Mouse (Mus musculus) heart, embryonic 16.5 days (tissue): Measurements from ENCODE around the gene Lingo1. TPM values are rescaled to one million over a fixed set of nuclear protein-coding genes. Genes with fewer than 3 reads are reported as not detected.

Experiments
- ATAC-seq: fragments of 200-750 bp; cut with Nextera tagmentation; replicated peaks from 2 replicates; pipeline ENCODE4 v1.8.0; 2017; ENCODE audit warnings: moderate number of reproducible peaks; ENCODE audit not compliant: insufficient read depth, low FRiP score; ENCODE audit errors: extremely low read depth
- H3K27ac ChIP-seq: fragments of 300-500 bp; sonication (generic); 2 replicates; pipeline ENCODE4 v1.5.1; 2014; ENCODE audit warnings: mild to moderate bottlenecking, low read length, control low read depth, moderate library complexity
- H3K27me3 ChIP-seq: fragments of 300-500 bp; sonication (generic); 2 replicates; pipeline ENCODE4 v1.6.1; 2014; ENCODE audit warnings: low read length, mixed read lengths; ENCODE audit not compliant: control insufficient read depth, insufficient read depth
- H3K36me3 ChIP-seq: fragments of 300-500 bp; sonication (generic); 2 replicates; pipeline ENCODE4 v1.6.1; 2014; ENCODE audit not compliant: control insufficient read depth, insufficient read depth
- H3K4me1 ChIP-seq: fragments of 300-500 bp; sonication (generic); 2 replicates; pipeline ENCODE4 v1.6.1; 2014; ENCODE audit warnings: low read length, mixed read lengths; ENCODE audit not compliant: control insufficient read depth, insufficient read depth
- H3K4me2 ChIP-seq: fragments of 300-500 bp; sonication (generic); 2 replicates; pipeline ENCODE4 v1.6.1; 2014; ENCODE audit warnings: low read depth, mild to moderate bottlenecking, control low read depth, low read length
- H3K4me3 ChIP-seq: fragments of 300-500 bp; sonication (generic); 2 replicates; pipeline ENCODE4 v1.5.1; 2014; ENCODE audit warnings: mild to moderate bottlenecking, control low read depth, low read length
- H3K9ac ChIP-seq: fragments of 300-500 bp; sonication (generic); 2 replicates; pipeline ENCODE4 v1.6.1; 2014; ENCODE audit warnings: low read length, control low read depth
- H3K9me3 ChIP-seq: fragments of 300-500 bp; sonication (generic); replicated peaks from 2 replicates; pipeline ENCODE4 v1.6.1; 2016; ENCODE audit warnings: low read length; ENCODE audit not compliant: control insufficient read depth
- WGBS: fragments of 180-500 bp; shearing (Covaris S2); extraction: QIAGEN DNeasy Blood & Tissue Kit; methylation state at CpG from one replicate; pipeline ENCODE4 v1.1.7; 2014; 5-methylcytosine and 5-hydroxymethylcytosine counted together
- polyA plus RNA-seq: library from polyadenylated mRNA; unstranded; fragments of >200 nt; fragmentation: Nextera tagmentation; extraction: Ambion mirVana; gene quantifications from 2 replicates; pipeline ENCODE4 v1.2.1, GENCODE M21; 2015

The Lingo1 gene
- polyA plus RNA-seq, 1 experiment from 2014 or later, result 1.8 TPM

DNA sequence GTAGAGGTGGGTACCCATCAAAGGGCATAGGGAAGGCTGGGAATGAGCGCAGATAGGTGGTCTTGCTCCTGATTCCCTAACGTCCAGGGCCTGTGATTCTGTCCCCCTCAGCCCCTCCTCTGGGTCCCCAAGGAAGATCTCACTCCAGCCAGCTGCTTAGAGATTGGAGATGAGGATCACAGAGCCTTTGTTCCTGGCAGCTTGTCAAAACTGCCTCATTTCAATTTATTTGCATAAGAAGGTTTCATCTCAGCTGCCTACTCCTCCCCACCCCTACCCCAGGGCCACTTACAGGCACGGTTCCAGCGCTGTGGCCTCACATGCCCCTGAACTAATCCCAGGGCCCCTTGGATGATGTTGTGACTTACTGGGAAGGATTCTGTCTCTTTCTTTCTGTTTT, 33.9 kb upstream of the Lingo1 start:
- peaks cover 23% of the 10 kb centered on the region for H3K4me1 ChIP-seq
- H3K4me2 ChIP-seq, result no peak overlapping the region
- H3K27ac ChIP-seq, result no peak overlapping the region
- H3K27me3 ChIP-seq, result peaks cover 14% of the 10 kb centered on the region
- H3K4me3 ChIP-seq, result no peak overlapping the region
- H3K9me3 ChIP-seq, result no peaks in the 10 kb centered on the region
- H3K36me3 ChIP-seq, result no peaks in the 10 kb centered on the region
- ATAC-seq, result no peak
- no peak overlapping the region for H3K9ac ChIP-seq
- WGBS, result 48% methylated on average over 4 of the region's 4 CpGs

DNA sequence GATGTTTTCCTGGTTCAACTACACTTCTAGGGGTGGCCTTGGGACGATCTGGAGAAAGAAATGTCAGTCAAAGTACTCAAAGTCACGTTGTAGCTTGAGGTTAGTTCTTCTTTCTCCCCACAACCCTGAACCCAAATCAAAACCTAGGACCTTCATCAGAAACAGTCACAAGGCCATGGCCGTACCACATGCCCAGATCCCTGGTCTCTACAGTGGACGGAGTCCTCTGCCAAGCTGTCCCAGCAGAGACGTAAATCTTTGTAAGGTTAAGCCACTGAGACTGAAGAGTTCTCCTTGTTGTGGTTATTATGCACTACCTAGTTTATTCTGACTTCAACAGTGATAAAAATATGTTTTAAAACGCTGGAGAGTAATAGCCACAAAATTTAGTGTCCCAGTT, 32.6 kb upstream of the Lingo1 start:
- H3K9ac ChIP-seq, result no peak overlapping the region
- WGBS, result 82% methylated on average over 6 of the region's 6 CpGs
- no peaks in the 10 kb centered on the region for H3K36me3 ChIP-seq
- H3K9me3 ChIP-seq, result no peaks in the 10 kb centered on the region
- no peak overlapping the region for H3K4me3 ChIP-seq
- H3K27me3 ChIP-seq, result peaks cover 17% of the 10 kb centered on the region
- ATAC-seq, result no peak
- H3K4me1 ChIP-seq, result peaks cover 18% of the 10 kb centered on the region
- H3K4me2 ChIP-seq, result no peak overlapping the region
- H3K27ac ChIP-seq, result no peak overlapping the region

DNA sequence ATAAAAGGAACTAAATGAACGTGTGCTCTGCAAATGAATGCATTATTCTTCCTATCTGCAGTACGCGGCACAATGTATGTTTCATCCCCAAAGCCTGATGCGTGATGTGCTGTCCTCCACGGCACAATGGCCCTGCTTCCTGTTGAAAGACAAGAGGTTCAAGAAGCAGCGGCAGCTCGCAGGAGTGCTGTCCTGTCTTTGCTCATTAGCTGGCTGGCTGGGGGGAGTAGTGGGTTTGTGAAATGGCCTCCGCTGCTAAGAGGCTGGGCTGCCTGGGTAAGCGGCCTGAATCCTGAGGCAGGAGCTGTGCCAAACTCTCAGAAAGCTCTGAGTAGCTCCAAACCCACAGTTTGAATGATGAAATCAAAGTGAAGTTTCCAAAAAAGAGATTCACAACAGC, 31.9 kb upstream of the Lingo1 start:
- Histone ChIP-seq H3K9me3 (no peaks in the 10 kb centered on the region), H3K27me3 (peaks cover 17% of the 10 kb centered on the region), H3K36me3 (no peaks in the 10 kb centered on the region), H3K4me1 (peaks cover 13% of the 10 kb centered on the region), H3K27ac (no peak overlapping the region), H3K4me3 (no peak overlapping the region), H3K9ac (no peak overlapping the region), H3K4me2 (no peak overlapping the region)
- 30% methylated on average over 9 of the region's 9 CpGs for WGBS
- no peak for ATAC-seq

DNA sequence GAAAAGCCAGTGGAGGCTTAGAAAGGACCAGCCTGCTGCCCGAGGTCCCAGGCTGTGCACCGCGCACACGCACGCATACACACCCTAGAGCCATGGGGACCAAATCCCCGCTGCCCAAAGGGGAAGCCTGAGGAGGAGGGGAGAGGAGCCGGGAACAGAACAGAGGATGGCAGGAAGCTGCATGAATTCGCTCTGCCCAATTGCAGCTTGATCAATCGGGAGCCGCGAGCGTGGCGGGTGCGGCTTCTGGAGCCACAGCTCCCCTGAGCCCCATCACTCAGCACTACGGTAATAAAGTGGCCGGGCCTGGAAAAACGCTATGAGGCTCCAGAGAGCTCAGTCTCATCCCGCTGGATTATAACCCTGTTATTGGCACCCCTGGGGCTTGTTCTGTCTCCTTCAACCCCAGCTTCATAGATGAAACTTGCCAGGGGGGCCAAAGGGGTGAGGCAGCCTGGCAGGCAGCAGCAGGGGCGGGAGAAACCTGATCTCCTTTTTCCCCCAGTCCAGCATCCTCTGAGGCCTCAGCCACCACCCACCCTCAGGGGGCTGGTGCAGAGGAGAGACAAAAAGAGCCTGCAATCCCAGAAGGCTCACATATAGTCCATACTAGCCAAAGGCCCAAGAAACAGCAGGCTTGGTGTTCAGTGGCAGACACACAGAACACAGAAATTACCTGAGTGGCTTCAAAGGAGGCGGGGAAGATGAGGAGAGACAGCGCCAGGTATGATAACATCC, 29.4 kb upstream of the Lingo1 start:
- 20% methylated on average over 21 of the region's 21 CpGs for WGBS
- H3K4me3 ChIP-seq, result peak overlapping the region; percentile 18
- peak overlapping the region; percentile 21; the same call in 1 of the 2 replicates for H3K9ac ChIP-seq
- no peak for ATAC-seq
- H3K27me3 ChIP-seq, result peaks cover 17% of the 10 kb centered on the region
- H3K4me2 ChIP-seq, result peak overlapping the region; percentile 42
- H3K27ac ChIP-seq, result no peak overlapping the region
- H3K9me3 ChIP-seq, result no peaks in the 10 kb centered on the region
- peaks cover 3% of the 10 kb centered on the region for H3K4me1 ChIP-seq
- no peaks in the 10 kb centered on the region for H3K36me3 ChIP-seq

DNA sequence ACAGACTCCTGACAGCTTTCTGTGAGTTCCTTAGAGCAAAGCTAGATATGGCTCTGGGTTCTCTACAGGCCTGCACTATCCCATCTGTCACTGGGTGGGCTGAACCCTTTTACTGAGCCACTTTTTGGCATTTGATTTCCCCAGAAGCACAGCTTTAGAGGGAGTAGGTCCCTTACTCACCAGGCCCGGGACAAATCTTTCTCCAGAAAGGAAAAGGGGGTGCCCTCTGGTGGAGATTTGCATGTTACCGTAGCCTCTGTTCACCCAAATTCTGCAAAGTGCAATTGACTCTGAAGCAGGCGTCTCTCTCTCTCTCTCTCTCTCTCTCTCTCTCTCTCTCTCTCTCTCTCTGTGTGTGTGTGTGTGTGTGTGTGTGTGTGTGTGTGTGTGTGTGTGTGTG, 28.6 kb upstream of the Lingo1 start:
- 5% methylated on average over 3 of the region's 3 CpGs for WGBS
- Histone ChIP-seq H3K9ac (no peak overlapping the region), H3K27me3 (peaks cover 17% of the 10 kb centered on the region), H3K4me1 (peaks cover 3% of the 10 kb centered on the region), H3K36me3 (no peaks in the 10 kb centered on the region), H3K27ac (no peak overlapping the region), H3K4me3 (no peak overlapping the region), H3K4me2 (no peak overlapping the region), H3K9me3 (no peaks in the 10 kb centered on the region)
- no peak for ATAC-seq

DNA sequence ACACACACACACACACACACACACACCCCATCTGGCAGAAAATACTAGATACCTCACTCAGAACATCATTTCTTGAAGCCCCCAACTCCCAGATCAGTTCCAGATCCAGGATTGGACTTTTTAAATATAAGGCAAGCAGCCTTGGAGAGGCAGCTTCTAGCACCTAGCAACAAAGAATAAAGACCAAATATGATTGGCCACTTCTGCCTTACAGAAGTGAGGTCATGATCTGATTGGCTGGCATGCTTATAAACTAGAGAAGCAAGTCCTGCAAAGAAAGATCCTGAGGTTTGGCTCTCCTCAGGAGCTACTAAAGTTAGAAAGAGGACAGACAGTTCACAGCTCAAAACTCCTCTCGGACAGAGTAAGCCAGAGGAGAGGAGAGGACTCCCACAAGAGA, 14.6 kb upstream of the Lingo1 start:
- Histone ChIP-seq H3K4me1 (0 out of 2 replicates have a peak, but pooled peaks cover 4% of the 10 kb centered on the region), H3K9ac (no peak overlapping the region), H3K36me3 (no peaks in the 10 kb centered on the region), H3K9me3 (peaks cover 3% of the 10 kb centered on the region; the same call in 1 of the 2 replicates), H3K4me3 (no peak overlapping the region), H3K27ac (no peak overlapping the region), H3K27me3 (peaks cover 14% of the 10 kb centered on the region; the same call in 1 of the 2 replicates), H3K4me2 (no peak overlapping the region)
- ATAC-seq, result no peak
- whole genome bisulfite sequencing, result 73% methylated on average over 1 of the region's 1 CpGs

DNA sequence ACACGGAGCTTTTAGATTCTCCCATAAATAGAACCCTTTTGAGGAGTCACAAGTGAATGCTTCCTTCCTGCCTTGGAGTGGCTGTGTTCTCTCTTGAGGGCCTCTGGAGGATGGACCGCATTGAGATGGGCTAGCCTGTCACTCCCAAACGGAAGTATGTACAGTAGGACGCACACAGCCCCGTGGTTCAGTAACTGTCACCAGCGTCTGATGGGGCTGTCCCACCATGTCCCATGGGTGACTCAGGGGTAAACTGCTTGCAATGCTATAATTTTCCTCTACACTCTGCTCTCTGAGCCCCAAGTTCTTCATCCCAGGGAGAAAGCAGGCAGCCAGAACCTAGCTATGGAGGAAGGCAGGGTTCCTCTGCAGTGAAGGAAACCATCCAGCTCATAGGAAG, 11.7 kb upstream of the Lingo1 start:
- Histone ChIP-seq H3K4me2 (no peak overlapping the region), H3K27ac (no peak overlapping the region), H3K27me3 (peaks cover 8% of the 10 kb centered on the region), H3K36me3 (no peaks in the 10 kb centered on the region), H3K9ac (no peak overlapping the region), H3K4me3 (no peak overlapping the region), H3K9me3 (peaks cover 3% of the 10 kb centered on the region; the same call in 1 of the 2 replicates), H3K4me1 (0 out of 2 replicates have a peak, but pooled peaks cover 1% of the 10 kb centered on the region)
- ATAC-seq, result no peak
- 73% methylated on average over 6 of the region's 6 CpGs for WGBS

DNA sequence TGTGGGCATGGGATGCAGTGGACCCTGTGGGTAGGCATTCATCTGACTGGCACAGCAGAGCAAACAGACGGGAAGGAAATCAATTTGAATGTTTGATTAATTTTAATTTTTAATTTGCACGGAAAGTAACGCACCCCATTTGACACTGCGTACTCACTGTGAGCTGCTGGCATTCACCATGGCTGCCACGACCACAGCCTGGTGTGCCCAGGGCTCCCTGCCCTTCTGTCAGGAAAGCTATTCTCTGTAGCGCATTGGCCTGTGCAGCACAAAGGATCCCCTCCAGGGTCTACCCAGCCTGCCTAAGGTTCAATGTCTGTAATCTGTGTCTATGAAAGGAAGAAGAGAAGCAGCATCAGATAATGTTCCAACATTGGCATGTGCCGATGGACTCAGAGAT, 6.9 kb upstream of the Lingo1 start:
- Histone ChIP-seq H3K27ac (no peak overlapping the region), H3K9ac (no peak overlapping the region), H3K4me3 (no peak overlapping the region), H3K27me3 (peaks cover 23% of the 10 kb centered on the region), H3K4me1 (no peaks in the 10 kb centered on the region), H3K36me3 (no peaks in the 10 kb centered on the region), H3K4me2 (no peak overlapping the region), H3K9me3 (no peaks in the 10 kb centered on the region)
- WGBS, result 89% methylated on average over 7 of the region's 7 CpGs
- ATAC-seq, result no peak

DNA sequence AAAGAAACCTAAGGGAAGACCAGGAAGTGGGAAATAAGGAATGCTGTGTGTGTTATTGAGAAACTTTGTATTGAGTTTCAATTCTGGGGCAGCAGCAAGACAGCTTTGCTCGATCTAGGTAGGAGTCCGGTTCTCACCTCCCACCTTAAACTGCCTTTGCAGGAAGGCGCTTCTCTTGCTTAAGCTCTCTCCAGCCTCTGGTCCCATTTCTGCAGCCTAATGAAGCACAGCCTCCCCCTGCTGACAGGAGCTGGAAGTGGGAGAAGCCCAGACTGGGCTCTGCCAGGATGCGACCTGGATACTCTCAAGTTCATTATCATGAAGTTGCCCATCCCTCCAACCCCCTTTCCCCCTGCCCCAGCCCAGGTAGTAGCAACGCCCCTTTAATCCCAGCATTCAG, 1.6 kb upstream of the Lingo1 start:
- no peaks in the 10 kb centered on the region for H3K9me3 ChIP-seq
- H3K27ac ChIP-seq, result no peak overlapping the region
- H3K4me1 ChIP-seq, result peaks cover 10% of the 10 kb centered on the region; the same call in 1 of the 2 replicates
- H3K36me3 ChIP-seq, result no peaks in the 10 kb centered on the region
- H3K27me3 ChIP-seq, result peaks cover 66% of the 10 kb centered on the region
- H3K9ac ChIP-seq, result no peak overlapping the region
- no peak for ATAC-seq
- H3K4me3 ChIP-seq, result no peak overlapping the region
- 4% methylated on average over 5 of the region's 5 CpGs for WGBS
- H3K4me2 ChIP-seq, result no peak overlapping the region
